Mouse (Mus musculus) left cerebral cortex, adult 8-10 months (tissue): ENCODE data around the gene Kif7. TPM values are rescaled to one million over a fixed set of nuclear protein-coding genes. Genes with fewer than 3 reads are reported as not detected.

Source experiments
- DNase-seq, 2 experiments: peaks; one replicate each; pipeline ENCODE4 v3.0.0; 2022; ENCODE audit warnings: low spot score in 2 of 2
- total RNA-seq, 4 experiments: library from RNA; stranded (reverse); gene quantifications; 2 replicates each; pipeline ENCODE4 v1.2.4; 2022

Gene Kif7
- total RNA-seq: 1 to 10 TPM; 1.6 to 2.2 (median 1.8) TPM

DNA sequence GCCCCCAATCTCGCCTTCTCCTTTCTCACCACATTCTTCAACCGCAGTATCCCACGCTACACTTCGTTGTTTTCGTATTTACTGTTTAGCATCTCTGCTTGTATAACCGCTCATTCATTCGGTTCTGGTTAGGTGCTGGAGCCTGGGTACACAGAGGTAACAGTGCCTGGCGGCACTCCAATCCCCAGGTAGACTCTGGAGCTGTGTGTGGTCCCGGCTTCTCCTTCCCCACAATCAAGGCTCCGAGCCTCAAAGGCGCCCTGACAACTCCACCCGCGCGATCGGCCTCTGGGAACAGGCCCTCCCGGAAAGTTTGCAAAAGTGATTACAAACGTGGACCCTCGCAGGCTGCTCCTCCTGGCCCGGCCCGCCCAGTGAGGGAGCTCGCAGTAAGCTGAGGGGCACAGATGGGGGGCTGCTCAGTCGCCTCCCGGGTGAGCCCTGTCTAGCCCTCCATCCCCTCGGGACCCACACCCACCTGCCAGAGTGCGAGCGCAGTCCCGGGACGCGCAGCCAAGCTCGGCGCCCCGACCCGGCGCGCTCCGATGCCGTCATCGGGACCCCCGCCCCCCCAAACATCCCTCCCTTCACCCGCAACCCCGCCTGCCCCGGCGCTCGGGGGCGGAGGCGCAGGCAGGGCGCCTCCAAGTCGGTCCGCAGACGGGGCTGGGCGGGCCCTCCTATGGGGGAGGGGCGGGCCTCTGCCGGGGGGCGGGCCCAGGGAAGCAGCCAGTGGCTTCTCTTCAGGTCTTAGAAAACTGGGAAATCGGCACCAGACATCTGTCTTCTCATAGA, at the start of gene Kif7:
Kif7 (minus strand) TSS at position 534 of the 795 bp plus-strand sequence.
- DNase-seq: no peak

DNA sequence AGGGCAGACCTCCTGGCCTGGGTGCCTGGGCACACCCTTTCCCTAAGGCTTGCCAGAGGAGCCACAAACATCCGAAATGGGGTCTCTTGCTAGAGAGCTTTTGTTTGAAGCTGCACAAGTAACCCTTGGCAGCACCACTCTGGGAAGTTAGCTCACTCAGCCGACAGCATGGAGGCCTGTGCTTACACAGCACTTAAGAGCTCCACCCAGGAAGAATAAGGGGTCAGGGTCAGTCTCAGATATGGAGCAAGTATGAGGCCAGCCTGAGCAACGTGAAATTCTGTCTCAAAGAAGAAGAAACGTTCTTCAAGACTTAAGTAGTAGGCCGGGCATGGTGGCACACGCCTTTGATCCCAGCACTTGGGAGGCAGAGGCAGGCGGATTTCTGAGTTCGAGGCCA, 46.6 kb upstream of the Kif7 start:
- no peak for DNase-seq

DNA sequence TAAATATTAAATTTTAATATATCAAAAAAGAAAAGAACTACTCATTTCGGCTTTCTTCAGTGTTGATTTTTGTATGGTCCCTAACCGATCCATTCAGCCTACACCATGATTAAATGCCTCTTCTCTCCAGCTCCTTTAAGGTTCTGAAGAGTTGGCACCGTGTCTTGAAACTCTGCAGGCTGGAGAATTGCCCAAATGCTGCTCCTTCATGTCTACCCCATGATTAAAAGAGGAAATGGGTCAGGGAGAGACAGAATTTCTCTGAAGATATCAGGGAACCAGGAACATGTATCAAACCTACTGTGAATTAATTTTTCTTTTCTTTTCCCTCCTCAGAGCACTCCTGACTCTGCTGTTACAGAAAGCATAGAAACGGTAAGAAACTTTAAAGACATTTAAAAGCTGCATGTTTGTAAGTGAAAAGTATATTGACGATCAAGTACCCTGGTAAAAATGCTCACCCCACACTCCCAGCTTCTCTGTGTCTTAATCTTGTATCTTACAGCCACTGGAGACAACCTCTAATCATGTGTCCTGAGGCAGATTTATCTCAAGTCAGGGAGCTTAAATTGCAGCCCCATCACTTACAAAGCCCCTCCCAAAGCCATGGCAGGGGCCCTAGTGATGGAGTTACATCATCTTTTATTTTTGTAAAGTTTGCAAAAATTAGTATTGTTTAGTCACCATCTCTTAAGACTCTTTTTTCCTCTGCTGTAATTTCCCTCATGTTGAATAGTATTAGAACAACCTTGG, 45.8 kb upstream of the Kif7 start:
- DNase-seq: no peak

DNA sequence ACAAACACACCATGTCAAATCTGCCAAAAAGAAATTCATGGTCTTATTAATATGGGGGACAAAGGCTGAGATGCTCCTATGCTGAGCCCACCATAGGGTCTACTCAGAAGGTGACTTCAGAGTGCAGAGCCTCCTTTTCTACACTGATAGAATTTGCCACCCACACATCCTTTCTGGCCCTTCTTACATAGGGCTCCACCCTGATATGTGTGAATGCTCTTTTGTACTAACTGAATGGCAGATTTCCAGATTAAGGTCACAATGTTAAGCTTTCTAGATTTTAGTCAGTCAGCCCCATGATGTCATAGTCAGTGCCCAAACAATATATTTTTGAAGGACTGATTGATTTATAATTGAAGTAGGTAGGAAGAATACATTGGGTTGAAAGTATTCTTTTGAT, 44.2 kb upstream of the Kif7 start:
- DNase-seq: no peak

DNA sequence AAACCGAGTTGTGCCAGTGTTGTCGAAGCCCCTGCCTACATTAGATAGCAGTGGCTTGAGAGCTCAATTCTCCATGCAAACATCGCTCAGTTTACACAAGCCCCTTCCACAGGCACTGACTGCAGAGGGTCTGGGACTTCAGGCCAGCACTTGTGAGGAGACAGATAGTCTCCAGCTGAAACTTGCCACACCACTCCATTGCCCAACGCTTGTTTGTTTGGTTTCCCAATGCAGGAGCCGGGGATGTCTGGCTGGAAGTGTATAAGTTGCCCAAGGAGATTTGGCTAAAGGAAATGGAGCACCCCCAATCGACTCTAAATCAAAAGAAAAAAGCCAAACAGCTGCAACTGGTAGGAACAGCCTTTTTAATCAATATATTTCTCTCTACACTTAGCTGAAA, 42.7 kb upstream of the Kif7 start:
- DNase-seq: no peak

DNA sequence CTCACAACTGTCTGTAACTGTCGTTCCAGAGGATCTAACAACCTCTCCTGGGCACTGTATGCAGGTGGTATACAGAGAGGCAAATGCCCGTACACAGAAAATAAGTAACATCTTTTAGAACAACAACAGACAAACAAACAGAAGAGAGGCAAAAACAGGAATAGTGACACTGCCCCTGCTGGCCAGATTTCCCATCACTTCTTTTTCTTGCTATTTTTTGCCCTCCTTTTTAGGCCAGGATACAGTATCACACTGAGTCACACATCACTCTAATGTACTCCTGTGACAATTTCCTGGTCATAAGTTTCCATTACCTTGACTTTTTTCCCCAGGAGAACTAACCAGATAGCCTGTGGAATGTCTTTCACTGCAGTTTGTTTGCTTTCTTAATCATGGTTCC, 40.8 kb upstream of the Kif7 start:
- no peak for DNase-seq

DNA sequence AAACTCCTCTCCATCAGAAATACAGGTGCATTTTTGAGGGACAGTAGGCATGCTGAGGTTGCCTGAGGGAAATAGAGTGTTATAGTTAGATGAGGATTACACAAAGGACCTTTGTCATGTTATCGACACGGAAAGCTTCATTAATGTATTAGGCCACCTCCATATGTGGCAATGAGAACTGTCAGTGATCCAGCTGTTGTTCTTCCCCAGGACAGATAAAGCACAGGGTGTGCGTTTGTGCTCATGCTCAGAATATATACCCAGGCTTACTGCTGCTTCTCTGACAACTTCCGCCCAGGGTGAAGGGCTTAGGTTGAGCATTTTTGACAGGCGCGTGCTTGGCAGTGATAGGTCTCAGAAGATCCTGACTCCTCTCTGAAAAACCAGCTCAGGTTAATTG, 34.0 kb upstream of the Kif7 start:
- DNase-seq: no peak

DNA sequence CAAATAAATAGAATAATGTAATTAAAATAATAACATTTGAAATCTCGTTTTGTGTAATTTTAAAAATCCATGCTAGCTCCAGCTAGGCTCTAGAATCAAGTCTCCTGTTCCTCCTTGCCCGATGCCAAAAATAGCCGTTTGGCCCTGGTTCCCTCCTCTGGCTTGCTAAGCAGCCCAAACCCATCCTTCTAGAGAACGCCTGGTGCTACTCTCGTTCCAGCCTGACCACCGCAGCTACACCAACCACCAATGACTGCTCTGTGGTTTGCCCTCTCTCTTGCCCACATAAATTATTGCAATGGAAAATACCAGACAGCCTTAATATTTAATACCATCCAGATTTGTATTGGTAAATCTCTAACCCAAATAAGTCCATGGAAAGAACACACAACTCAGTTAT, 32.1 kb upstream of the Kif7 start:
- DNase-seq: no peak

DNA sequence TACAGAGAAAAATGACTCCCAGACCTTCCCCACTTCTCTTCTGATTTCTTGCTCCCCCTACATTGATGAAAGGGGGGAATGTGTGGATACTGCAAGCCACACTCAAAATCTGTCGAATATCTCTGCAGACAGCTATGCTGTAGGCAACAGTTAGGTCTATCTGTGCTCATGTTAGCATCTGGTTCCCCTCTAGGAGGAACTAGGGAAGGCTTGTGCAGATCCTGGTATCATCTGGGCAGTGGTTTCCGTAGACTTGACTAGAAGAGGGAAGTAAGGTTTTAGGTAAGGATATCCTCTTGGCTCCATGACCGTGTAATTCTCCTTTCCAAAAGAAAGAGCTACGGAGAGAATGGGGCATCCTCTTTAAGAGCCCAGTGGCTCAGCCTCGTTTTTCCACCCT, 29.1 kb upstream of the Kif7 start:
- DNase-seq: no peak

DNA sequence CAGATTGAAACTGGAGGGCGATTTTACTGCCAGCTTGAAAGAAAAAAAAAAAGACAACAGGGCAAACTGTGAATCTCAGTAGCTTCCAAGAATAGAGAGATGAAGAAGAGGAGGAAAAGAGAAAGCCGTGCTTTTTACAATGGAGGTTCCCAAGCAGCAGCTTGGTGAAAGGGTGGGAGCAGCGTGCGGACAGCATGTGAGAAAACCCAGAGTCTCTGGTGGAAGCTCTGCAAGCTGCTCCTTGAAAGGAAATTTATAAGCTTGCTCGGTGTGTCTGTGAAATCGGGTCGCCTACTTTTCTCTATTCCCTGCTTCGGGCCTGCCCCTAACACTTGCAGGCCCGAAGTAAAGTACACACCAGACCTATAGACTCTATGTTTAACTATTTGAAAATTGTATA, 28.5 kb upstream of the Kif7 start:
- no peak for DNase-seq

DNA sequence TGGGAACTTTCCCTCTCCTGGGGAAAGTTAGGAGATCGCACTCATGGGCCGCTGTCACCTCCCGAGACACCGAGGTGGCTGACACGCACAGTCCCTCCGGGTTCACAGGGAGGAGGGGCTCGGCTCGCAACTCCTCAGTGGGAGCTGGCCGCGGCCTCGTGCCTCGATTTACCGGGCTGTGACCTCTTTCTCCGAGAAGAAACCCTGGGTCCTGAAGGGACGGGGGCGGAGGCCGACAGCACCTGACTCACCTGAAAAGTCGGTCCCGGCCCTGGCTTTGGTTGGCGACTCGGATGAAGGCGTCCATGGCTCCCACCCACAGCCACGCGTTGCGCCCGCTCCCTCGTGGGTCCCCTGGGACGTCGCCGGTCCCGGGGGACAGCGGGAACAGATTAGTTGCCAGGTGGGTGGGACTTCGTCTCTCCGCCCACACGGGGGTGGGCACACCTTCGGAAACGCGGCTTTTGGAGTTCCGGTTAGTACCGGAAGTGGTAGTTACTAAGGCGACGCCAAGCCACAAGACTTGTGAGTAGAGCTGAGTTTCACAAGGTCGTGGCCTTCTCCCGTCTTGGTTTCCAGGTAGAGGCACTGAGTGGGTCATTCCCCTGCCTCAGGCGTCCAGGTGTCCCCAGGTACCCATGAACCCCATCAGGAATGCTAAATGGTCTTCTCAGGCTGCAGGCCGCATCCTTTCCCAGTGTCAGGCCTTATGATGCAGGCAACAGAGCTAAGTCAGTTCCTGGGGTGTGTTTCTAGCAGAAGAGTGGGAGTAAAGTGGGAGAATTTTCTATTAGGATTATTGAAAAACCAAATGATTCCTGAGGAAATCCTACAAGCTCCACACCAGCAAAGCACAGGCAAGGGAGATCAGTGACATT, 27.4 kb upstream of the Kif7 start, which contains the start of the genes Pex11a and Wdr93:
Pex11a (minus strand) TSS at position 473 of the 878 bp plus-strand sequence.
Wdr93 (plus strand) TSS at position 505 of the 878 bp plus-strand sequence.
- DNase-seq: peak; percentile 48 to 79

DNA sequence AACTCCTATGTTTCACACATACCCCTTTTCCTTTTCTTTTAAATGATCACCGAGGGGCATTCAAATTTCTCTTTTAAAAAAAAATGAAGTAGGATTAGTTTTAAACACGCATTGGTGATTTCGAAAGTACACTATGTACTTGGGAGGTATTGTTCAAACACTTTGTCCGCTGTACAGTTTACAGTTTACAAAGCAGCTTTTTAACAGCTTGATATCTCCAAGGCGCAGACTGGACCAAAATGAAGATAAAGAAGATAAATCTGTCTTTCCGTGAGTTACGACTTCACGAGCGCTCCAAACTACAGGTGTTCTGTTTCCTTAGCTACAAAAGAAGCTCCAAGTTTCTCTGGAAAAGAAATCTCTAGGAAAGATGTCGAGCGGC, 26.7 kb upstream of the Kif7 start:
- DNase-seq: no peak

DNA sequence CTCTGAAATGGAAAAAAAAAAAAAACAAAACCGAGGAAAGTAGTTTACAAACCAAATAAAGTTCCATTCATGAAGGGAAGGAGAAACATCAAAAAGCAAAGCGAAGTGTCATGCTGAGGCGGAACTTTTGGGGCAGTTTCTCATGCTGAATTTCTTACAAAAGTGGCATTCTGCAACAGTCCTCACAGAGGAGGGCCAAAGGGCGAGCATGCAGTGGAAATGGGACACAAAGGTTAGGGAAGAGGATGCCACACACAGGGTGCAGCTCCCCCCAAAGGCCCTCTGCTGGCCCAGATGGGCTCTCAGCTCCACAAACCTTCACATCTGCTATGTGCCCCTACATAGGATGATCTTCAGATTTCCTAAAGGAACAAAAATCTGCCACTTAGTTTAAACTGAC, 24.8 kb upstream of the Kif7 start:
- DNase-seq: no peak

DNA sequence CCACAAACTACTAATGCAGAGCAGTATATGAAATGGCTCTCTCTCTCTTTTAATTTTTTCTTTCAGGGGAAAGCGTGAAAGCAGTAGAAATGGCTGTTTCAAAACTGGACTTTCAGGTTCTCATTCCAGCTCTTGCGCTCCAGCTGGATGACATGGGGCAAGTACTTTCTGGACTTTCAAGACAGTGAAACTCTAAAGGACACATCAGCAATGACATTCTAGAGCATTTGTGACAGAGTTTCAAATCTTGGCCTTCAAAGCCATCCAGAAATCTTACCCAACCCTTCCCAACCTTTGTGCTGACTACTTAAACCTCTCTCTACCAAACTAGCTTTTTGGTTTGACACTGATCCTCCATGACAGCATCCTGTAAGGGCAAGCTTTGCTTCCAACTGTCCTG, 23.4 kb upstream of the Kif7 start:
- DNase-seq: no peak

DNA sequence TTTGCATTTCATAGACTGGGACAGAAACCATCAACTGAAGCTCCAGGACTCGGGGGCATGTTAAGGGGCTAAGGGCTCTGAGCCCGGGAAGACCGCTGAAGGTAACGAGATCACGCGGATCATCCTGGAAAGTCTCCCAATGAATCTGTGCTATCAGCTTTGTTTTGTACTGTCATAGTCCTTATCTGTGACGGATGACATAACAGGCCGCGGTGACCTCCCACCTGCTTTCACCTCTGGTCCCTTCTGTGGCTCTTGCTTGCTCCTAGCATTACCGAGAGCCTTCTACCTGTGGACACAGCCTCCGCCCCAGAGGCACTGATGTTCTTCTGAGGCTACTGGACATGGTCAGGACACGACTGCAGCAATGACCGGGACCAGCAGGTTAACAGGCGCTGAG, 21.0 kb upstream of the Kif7 start:
- no peak for DNase-seq

DNA sequence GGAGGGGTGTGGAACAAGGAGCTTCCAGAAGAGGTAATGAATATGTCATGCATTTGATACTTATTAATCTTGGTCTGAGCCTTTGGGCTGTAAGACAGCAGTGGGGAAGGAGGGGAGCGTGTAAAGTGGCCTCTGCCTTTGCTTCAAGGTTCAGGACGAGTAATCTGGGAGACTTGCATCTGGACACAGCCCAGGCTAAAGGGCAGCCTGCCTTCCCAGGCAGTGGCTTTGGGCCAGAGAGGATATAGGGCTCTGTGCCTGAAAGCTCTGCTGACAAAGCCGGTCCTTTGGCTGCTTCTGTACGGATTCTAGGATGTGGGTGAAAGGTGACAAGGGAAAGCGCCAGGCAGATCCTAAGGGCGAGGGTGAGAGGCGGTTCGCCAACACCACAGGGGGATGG, 19.0 kb upstream of the Kif7 start:
- no peak for DNase-seq

DNA sequence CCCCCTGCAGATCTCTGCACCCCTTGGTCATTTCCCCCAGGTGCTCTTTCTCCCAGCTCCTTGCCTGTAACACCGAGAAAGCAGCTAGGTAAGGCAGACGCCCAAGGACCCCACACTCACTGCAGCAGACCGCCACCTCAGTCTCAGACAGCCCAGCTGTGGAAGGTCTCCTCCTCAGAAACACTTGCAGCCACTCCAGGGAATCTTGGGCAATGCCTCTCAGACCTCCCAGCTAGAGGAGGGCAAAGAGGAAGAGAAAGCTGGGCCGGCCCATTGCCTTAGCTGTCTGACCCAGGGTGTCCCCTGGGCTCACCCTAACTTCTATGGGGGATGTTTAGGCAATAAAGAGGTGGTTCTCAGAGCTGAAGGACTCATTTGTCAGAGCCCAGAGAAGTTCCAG, 17.1 kb upstream of the Kif7 start, which contains the start of gene Plin1:
Plin1 (minus strand) TSS at position 282 of the 400 bp plus-strand sequence.
- DNase-seq: no peak

DNA sequence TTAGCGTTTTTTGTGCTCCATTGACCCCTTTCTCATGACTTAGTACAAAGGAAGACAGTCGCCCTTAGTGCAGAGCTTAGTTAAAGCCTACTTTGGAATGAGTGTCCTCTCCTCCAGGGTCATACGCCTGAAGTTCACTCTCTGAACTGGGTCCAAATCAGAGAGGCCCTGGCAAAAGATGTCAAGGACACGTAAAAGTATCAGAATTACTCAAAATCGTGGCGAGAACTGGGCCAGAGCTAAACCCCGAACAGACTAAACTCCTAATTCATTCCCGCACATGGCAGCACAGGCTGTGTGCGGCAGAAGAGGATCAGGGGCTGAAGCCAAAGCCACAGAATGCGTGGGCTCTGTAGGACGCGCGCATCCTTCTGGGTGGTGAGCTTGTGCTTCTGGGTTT, 15.9 kb upstream of the Kif7 start:
- DNase-seq: no peak

DNA sequence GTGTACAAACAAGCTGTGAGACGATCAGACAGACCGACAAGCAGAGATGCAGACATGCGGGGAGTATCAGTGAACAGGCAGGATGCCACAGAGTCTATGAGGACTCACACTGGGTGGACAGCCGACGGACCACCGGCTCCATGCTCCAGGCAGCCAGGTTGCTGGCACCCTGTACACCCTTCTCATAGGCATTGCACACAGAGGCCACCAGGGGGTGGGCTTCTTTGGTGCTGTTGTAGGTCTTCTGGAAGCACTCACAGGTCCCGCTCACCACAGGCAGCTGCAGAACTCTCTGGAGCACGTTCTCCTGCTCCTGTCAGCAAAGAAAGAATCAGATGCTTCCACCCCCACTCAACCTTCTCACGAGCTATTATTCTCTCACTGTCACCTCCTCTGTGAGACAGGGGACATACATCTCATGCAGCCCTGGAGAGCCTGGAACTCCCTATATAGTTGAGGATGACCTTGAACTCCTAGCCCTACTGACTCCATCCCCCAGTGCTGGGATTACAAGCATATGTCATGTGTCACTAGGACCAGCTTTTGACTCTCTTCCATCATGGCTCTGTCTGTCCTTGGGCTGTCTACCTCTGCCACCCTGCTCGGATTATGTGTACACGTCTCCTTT, 14.3 kb upstream of the Kif7 start:
- no peak for DNase-seq

DNA sequence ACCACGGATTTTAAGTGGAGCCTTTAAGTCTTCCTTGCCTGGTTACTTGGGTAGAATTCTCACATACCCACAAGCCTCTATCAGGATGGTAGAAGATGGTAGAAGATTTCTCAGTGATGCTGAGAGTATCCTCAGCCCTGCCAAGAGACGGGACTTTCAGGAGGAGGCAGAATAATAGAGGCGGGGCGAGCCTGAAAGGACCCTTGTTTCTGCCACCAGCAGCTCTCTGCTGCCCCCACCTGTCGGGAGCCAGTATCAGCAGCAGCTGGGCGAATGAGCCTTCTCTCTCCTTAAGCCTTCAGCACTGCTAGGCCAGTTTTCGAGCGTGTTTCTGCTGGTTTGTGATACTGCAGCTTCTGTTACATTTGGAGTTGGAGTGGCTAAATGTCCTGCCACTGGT, 13.6 kb upstream of the Kif7 start:
- DNase-seq: peak in 1 of 2 experiments; percentile 44

DNA sequence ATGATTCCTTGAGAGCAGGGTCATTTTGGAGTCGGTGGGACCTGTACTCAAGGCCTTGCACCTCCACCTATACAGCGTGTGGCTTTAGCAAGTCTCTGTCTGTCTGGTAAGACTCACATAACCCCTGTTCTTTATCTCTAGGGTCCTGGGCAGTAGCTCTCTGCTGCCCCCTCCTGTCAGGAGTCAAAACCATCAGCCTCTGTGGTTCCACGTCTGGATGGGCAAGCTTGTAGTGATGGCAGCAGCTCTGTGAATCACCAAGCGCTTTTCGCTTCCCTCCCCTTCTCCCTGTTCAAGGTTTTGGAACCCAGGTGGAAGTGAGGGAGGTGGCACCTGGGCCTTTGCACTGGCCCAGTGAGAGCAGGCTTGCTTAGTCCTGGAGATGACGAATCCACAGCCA, 12.7 kb upstream of the Kif7 start:
- peak in 1 of 2 experiments; percentile 36 for DNase-seq
